Mouse (Mus musculus) left cerebral cortex, adult 11 months (tissue): Measurements from ENCODE around the gene Bicdl1.

ENCODE experiments used
- DNase-seq: peaks from one replicate; pipeline ENCODE4 v3.0.0; 2022; ENCODE audit warnings: low spot score

The Bicdl1 gene

GRCm38 (mm10) chr5:115626237-115626886 is 105.1 kb downstream of the Bicdl1 start:
- DNase-seq, result no peak

GRCm38 (mm10) chr5:115623694-115624440 is 107.6 kb downstream of the Bicdl1 start:
- DNase-seq, result no peak

- DNase-seq, result no peak
Observed at GRCm38 (mm10) chr5:115622686-115623085, 108.7 kb downstream of the Bicdl1 start.

- DNase-seq, result no peak
Observed at GRCm38 (mm10) chr5:115619690-115620089, 111.7 kb downstream of the Bicdl1 start.

- no peak for DNase-seq
Observed at GRCm38 (mm10) chr5:115614948-115615347, 116.5 kb downstream of the Bicdl1 start.

GRCm38 (mm10) chr5:115613332-115613731 is 118.1 kb downstream of the Bicdl1 start:
- DNase-seq, result no peak

- no peak for DNase-seq
Observed at GRCm38 (mm10) chr5:115611566-115611965, 119.9 kb downstream of the Bicdl1 start.

GRCm38 (mm10) chr5:115603561-115603960 is 127.9 kb downstream of the Bicdl1 start:
- DNase-seq, result no peak
